Mouse (Mus musculus) T-cell, adult 2 months (primary cell): ENCODE measurements around the gene Rprd2.
"Not testable (repeated sequence)": the region's sequence is repeated elsewhere in the genome, so short reads cannot be mapped to it uniquely, and the experiment has no call there.

Experiments used
- DNase-seq: peaks from one replicate; pipeline ENCODE4 v3.0.0; 2022; ENCODE audit warnings: low spot score

The Rprd2 gene

GRCm38 (mm10) chr3:95818026-95818511, 594 bp downstream of the Rprd2 start:
- peak; percentile 31 for DNase-seq

DNA sequence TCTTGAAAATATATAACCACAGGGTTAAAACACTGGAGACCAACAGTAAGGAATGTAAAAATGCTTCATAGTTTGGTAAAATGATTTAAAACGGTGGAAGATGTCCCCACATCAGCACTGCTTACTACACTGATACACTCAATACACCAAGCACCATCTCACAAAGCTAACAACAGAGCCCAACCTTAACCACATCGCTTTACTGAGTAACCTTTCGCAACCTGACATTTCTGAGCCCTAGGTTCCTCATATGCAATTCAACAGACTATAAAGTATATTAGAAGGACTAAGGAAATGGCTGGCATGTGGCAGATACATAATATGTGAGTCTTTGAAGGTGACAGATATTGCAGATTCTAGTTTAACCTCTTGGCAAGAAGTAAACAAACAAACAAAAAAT, 2.0 kb downstream of the Rprd2 start:
- no peak for DNase-seq

DNA sequence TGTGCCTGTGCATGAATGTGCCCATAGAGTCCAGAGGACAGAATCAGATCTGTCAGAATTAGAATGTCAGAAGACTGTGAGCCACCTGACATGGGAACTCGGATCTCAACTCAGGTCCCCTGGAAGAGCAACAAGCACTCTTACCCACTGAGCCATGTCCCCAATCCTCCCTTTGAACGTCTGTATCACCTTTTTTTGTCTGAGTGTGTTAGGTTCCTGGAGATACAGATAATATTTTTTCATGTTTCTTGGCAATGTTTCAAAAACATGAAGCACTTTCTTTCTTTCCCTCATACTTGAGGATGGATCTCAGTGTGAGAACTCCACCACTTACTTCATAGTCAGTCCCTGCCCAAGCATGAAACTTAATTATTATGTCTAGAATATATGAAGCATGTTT, 10.3 kb downstream of the Rprd2 start:
- no peak for DNase-seq

GRCm38 (mm10) chr3:95807630-95808029, 11.0 kb downstream of the Rprd2 start:
- DNase-seq = not testable (repeated sequence)

- no peak for DNase-seq
These were observed 12.0 kb downstream of the Rprd2 start for GRCm38 (mm10) chr3:95806677-95807076.

DNA sequence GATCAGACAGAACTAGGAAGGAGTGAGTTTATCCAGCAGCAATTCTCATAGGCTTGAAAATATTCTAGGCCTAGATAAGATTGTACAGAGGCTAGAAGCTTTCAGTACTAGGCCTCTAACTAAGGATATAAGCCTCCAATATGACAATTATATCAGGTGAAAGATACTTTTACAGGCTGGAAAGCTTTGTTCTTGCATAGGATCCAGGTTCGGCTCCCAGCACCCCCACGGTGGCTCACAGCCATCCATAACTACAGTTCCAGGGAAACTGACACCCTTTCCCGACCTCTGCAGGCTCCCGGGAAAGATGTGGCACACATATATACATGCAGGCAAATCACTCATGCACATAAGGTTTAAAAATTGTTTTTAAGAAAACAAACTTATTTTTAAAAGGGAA, 14.8 kb downstream of the Rprd2 start:
- DNase-seq = no peak

DNA sequence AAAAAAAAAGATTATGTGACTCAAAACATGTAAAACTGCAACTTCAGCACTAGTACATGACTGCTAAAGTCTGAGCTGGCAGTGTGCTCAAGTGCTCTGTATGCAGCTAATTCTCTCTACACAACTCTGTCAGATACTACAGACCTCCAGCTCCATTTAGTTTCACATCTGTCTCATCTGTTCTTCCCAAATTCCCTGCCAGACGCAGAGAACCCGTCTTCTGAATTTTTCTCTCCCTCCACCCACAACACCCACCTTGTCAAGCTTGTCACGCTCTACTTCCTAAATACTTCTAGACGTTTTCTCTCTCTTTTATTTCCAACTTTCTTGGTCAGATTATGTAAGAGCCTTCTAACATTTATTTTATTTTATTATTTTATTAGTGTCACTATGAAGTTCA, 19.9 kb downstream of the Rprd2 start:
- no peak for DNase-seq

DNA sequence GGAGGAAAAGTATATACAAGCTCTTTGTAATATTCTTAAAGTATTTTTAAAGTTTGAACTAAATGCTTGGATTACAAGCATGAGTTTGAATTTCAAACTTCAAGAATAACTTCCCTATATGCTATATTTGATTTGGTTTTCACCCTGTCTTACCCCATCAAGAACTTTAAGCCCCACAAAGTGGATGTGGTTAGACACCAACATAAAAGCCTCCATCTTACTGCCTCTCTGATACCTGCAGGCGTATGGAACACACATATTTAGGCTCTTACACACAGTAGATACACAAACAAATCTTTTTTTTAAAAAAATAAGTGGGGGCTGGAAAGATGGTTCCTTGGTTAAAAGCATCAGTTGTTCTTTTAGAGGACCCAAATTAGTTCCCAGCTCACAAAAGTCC, 24.4 kb downstream of the Rprd2 start:
- peak; percentile 31 for DNase-seq

- no peak for DNase-seq
These were observed 25.0 kb downstream of the Rprd2 start for GRCm38 (mm10) chr3:95793662-95794061.

- no peak for DNase-seq
These were observed 33.2 kb downstream of the Rprd2 start for GRCm38 (mm10) chr3:95785501-95785900.

GRCm38 (mm10) chr3:95771985-95772384, 46.7 kb downstream of the Rprd2 start:
- DNase-seq = peak; percentile 59

DNA sequence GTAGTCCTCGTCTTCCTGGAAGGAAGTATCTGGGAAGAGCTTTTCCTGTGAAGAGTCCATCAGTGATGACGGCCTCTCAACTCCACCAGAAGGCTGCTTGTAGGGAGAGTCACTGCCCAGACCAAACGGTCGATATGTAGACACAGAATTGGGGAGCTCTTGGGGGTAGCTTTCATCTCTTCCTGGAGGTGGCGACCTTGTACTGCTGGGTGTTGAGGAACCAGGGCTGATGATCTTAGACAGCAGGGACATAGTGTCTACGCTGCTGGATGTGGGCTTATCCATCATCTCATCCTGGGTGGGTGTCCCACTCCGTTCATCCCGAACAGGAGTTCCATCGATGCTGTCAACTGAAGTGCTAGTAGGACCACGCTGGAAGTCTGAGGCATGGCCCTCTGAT, 53.1 kb downstream of the Rprd2 start:
- no peak for DNase-seq

DNA sequence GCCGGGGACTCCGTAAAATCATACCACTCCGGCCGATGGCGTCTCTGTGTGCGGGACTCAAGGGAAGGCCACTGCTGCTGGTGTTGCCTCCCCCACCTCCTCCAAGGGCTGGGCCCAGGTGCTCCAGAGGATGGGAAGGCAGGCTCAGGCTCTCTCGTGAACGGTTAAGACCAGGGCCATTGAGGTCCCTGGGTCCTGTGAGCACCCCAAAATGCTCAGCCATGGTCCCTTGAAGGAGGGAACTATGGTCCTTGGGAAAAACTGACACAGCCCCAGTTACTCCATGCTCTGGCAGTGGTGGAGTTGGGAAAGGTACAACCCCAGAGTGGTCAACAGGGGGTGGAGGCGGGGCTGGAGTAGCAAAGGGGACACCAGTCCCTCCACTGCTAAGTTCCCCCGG, 54.9 kb downstream of the Rprd2 start:
- DNase-seq = no peak

DNA sequence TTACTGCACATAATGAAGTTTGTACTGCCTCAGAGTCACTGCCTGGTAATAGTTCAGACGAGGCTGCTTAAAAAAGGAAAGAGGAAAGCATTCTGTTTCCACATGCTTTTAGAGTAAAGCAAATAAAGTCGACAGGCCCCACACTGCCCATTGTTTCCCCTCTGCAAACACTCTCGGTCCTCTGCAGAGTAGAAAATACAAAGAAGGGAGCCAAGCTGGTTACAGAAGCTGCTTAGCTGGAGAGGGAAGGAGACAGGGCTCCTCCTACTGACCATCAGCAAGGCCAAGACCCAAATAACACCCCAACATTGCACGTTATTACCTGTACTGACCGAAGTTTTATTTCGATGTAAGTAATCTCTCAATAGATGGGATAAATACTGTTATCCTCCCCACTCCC, 55.7 kb downstream of the Rprd2 start:
- DNase-seq = no peak

- no peak for DNase-seq
These were observed 56.9 kb downstream of the Rprd2 start for GRCm38 (mm10) chr3:95761771-95762170.

DNA sequence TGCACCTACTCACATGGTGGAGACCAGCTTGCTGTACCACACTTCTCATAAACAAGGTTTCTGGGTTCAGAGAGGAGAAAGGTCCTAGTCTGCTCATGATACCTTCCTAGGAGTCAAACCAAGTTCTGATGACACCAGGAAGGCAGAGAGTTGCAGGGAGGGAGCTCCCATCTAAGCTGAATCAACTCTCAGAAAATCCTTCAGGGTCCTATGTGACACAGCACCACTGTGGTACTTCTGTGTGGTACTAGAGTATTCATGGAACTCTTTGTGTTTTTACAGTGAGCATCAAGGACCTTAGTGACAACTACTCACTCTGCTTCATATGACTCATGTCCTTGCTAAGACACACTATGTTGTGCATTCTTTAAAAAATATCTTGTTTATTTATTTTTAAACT, 58.0 kb downstream of the Rprd2 start:
- no peak for DNase-seq

GRCm38 (mm10) chr3:95760106-95760505, 58.6 kb downstream of the Rprd2 start, which contains the start of gene Tars2:
TSS of gene Tars2 (minus strand) at chr3:95760206.
- DNase-seq = no peak

DNA sequence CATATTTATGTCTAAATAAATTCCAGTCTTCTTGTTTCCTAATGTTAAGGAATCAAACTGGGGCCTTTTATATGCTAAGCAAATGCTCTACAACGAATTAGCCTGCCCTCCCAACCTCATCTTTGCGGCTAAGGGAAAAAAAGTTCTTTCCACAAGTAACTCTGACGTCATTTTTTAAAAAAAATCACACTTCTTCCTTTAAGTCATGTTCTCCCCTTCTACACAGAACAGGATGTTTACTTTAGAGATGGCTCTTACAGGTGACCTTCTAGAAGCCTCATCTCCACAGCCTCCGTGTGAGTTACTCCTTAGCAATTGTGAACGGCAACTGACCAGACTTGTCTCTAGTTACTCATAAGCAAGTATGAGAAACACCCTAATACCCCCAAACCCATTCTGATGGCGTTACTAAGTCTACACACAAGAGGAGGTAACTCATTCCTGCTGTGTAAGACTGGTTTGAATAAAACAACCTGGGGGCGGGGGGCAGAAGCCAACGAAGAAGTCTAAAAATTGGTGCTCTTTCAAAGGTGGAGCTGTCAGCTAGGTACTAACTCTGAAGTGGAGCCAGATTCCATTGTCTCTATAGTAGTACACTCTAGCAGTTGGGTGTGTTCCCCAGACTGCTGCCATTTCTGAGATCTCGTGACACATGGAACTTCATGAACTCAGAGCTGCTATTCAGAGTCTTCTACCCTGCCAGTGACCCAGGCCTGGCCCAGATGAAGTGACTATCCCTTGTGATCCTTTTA, 60.0 kb downstream of the Rprd2 start:
- peak; percentile 58 for DNase-seq

GRCm38 (mm10) chr3:95756808-95757207, 61.9 kb downstream of the Rprd2 start:
- no peak for DNase-seq

- DNase-seq = peak; percentile 89
These were observed 64.1 kb downstream of the Rprd2 start for GRCm38 (mm10) chr3:95754345-95755206.

DNA sequence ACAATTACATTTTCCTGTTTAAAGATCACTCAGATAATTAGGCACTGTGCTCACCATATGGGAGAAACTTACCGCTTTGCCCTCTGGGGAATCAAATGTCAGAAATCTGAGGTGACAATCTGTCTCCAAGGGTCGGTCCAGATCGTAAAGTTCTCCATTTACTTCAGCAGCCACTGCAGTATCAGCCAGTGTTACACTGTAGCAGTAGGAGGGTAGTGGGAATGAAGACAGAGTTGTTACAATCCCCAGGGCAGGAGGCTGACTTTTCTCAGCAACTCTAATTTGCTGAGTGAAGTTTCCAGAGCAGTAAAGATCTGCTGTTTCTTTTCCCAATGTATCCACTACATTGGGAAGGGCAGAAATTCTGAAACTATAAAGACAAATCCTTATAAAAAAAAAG, 65.7 kb downstream of the Rprd2 start:
- no peak for DNase-seq

- peak; percentile 55 for DNase-seq
These were observed 78.3 kb downstream of the Rprd2 start for GRCm38 (mm10) chr3:95740406-95740805.
